Mouse (Mus musculus) spleen, adult 12 weeks (tissue): Measurements from ENCODE around the gene Ffar4.
A peak's percentile ranks its signal among the peaks of the same experiment; 100 is the strongest.

Experiments
- DNase-seq: peaks from one replicate; pipeline ENCODE4 v3.0.0; 2022; ENCODE audit warnings: low spot score

Ffar4 gene

DNA sequence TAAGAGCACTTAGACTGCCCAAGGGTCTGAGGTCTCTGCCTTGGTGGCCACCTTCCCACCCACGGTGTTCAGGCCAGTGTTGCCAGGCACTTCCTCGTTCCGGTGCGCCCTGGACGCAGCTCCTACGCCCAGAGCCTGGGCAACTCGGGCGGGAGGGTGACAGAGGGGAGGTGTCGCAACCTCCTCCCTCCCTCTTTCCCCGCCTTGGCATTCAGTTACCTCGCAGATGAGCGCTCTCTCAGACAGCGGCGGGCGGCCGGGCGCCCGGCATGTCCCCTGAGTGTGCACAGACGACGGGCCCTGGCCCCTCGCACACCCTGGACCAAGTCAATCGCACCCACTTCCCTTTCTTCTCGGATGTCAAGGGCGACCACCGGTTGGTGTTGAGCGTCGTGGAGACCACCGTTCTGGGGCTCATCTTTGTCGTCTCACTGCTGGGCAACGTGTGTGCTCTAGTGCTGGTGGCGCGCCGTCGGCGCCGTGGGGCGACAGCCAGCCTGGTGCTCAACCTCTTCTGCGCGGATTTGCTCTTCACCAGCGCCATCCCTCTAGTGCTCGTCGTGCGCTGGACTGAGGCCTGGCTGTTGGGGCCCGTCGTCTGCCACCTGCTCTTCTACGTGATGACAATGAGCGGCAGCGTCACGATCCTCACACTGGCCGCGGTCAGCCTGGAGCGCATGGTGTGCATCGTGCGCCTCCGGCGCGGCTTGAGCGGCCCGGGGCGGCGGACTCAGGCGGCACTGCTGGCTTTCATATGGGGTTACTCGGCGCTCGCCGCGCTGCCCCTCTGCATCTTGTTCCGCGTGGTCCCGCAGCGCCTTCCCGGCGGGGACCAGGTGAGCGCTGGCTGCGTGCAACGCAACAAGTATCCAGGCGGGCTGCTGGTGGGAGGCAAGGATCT is at the start of gene Ffar4:
Gene Ffar4 (plus strand): TSS at position 214 of the 901 bp plus-strand sequence.
- DNase-seq = no peak

DNA sequence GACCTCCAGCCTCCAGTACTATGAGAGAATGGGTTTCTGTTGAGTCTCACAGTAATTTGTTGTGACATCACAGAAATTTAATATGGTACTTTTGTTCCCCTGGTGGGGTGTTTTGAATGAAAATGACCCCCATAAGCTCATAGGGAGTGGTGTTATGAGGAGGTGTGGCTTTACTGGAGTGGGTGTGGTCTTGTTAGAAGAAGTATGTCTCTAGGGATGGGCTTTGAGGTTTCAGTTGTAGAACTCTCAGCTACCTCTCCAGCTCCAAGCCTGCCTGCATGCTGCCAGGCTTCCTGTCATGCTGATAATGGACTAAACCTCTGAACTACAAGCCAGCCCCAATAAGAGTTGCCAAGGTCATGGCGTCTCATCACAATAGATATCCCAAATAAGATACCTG is 47.2 kb upstream of the Ffar4 start:
- DNase-seq = no peak

DNA sequence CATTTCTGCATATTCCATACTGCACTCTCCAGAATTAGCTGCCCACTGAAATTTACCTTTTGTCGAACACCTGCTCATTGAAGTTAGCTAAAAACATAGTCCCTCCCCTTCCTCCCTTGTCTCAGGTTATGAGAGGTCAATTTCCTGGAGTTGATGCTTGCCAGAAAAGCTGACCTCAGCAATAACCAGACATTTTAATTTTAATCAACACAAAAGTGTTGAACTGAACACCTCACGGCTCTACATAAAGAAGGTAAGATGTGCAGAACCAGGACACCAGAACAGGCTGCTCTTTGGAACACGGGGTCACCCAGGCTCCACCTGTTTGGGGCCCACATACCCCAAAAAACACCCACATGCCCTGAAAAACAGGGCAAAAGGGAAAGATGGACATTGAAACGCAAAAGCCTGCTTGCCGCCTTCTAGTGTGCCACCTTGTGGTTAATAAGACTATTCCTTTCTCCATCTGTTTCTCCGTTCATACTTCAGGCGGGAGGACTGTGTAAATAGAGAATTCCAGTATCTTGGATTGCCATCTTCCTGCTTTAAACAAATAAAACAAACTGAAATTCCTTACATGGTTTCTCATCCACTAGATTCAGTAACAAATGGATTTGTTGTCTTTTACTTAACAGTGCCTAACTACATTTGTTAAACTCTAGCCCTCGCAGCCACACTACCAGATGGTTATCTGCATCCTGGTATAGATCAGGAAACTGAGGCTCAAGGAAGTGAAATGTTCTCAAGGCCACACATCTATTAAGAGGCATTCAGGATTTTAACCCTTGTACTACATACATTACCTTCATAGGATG is 43.4 kb upstream of the Ffar4 start:
- DNase-seq = no peak

DNA sequence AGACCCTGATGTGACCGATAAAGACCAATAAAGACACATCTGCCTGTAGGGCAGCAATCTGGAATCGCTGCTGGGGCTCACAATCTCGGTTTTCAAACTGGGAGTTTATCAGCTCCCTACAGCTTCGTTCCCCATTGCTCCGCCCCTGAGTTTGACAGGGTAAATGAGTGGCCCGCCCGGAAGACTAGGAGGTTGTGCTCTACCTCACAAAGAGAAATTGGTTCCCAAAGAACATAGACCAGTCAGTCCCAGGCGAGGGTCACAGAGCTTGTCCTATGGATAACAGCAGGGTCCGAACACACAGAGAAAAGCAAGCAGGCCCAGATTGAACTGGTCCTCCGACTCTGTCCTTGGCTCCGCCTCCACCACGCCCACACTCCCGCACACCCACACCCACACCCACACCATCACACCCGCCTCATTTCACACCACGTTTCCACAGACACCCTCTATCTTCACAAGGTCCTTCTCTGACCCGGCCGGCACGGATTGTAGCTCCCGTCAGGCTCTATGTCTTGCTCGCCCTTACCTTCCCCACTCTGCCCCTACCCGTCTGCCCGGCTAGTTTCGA is 42.6 kb upstream of the Ffar4 start:
- peak; percentile 37 for DNase-seq

DNA sequence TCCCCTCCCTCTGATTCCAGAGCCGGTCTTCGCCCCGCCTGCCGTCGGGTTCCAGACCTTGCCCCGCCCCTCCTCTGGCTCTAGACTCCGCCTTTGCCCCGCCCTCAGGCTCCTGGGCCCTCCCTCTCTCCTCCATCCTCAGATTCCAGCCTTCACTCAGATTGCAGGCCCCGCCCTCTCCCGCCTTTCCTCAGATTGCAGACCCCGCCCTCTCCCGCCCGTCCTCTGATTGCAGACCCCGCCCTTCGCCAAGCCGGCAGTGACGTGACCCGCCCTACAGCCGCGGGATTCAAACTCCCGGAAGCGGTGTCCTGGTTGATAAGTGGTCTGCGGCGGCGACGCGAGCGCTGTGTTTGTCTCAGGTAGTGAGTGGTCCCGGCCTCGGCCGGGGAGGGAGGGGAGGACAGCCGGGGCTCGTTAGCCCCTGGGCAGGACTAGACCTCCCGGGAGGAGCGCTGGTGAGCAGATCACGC is 42.1 kb upstream of the Ffar4 start, which contains the start of gene Cep55:
Gene Cep55 (plus strand): TSS at position 292 of the 473 bp plus-strand sequence.
- DNase-seq = peak; percentile 76

DNA sequence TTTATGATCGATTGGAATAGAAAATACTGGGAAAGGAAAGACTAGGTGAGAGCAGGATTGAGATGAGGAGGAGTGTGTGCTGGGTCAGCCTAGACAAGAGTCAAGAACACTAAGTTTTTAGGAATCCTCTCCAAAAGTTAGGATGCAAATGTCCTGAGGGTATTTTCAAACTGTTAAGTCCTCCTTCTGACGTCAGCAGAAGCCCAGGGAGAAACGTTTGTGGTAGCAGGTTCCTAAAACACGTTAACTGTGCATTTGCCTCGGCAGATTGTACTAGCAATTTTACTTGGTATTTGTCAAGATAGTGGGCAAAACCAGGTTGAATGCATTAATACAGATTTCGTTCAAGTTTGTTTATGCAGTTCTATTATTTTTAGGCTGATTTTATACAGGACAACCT is 41.1 kb upstream of the Ffar4 start:
- DNase-seq = no peak

DNA sequence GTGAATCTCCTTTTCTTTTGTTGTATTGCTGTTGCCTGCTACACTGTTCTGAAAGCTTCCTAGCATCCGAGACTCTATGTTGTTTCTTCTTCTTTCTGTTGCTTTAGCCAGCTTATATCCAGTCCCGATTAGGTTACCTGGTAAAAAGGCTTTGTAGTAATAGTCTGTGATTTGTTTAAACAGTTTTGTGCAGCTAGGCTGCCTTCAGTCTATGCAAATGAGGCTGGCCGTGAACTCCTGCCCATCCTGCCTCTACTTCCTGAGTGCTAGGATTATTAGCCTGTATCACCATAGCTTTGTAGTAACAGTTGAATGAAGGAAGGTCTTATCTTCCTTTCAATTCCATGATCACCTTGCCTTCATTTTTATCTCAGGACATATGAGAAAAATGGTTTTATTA is 40.6 kb upstream of the Ffar4 start:
- no peak for DNase-seq

DNA sequence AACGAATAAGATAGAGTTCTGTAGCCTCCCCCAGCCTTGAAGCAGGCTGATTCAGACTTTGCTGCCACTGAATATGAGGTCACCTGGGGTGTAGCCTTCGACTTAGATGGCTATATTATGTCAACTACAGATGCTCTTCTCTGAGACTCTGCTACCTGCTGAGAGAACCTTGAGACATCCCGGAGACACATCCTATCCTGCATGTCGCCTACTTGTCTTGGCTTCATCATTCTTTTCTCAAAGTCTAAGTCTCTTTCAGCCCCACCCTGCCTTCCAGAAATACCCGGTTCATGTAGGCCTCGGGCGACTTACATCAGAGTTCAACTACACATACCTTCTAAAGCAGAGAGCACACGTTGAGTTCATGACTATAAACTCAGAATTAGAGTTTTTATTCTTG is 39.9 kb upstream of the Ffar4 start:
- no peak for DNase-seq

DNA sequence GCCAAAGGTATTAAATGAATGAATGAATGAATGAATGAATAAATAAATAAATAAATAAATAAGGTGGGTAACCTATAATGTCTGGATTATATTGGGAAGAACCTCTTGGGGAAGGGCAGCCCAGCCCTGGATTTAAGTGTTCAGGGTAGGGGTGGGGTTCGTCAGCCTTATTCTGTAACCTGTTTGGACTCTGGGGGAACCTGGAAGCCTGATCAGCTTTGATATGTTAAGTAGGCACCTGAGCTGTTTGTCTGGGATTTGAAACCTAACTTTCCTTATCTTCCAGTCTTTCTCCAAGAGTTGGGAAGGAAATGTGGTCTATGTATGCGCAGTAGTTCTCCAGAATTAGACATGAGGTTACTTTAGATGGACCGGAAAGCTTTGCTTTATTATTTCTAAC is 33.7 kb upstream of the Ffar4 start:
- no peak for DNase-seq

DNA sequence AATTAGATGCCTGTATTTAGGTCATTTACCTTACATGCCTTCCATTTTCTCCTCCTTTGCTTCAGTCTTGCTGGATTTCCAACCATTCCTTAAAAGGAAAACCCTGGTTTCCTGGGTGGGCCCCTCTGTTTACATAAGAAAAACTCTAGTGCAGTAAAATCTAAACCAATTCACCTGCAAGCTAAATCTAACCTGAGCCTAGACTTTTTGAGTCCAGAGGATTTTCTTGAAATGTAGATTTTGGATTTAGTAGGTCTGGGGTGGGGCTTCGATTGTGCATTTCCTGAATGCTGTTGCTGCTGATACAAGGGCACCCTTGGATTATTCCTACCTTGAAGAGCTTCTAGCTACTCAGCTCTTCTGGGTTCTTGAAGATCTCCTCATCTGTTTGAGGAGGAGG is 32.8 kb upstream of the Ffar4 start:
- no peak for DNase-seq

DNA sequence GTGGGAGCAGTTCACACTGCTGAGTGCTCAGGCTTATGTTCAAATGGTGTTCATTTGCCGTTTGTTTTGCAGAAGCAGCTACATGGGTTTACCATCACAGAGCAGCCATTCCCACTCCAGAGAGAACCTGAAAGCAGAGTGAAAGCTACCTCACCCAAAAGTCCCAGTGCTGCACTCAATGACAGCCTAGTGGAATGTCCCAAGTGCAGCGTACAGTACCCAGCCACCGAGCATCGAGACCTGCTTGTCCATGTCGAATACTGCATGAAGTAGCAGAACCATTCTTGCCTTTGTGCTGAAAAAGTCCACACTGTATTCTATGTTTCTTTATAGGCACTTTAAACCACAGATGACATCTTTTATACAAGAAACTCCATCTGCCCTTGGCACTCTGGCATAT is 23.6 kb upstream of the Ffar4 start:
- DNase-seq = no peak

DNA sequence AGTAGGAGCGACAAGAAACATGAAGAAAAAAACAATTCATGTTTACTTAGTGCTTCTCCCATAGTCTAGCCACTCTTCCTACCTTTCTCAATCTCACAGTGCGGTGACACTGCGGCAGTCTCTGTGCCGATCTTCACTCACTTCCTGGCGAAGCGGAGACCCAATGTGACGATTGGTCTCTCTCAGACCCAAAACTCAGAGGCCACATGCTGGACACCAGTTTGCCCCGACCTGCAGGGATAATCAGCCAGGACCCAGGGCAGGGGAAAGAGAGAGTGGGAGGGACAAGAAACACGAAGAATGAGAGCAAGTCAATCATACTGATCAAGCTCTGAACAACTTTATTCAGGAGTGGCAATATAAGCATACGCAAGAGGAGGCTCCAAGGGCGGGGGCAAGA is 21.8 kb upstream of the Ffar4 start:
- DNase-seq = no peak

DNA sequence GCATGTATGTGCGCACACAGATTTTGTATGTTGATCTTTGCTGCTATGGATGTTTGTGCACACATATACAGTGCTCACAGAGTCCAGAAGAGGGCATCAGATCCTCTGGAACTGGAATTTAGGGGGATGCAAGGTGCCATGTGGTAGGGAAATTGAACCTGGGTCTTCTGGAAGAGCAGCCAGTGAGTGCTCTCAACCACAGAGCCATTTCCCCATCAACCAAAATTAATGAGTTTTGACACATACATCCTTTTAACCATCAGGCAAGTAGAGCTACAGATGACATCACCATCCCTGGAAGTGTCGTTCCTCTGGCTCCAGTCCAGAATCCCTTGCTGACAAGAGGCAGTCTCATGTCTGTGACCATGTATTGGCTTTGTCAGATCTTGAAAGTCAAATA is 20.6 kb upstream of the Ffar4 start:
- no peak for DNase-seq

DNA sequence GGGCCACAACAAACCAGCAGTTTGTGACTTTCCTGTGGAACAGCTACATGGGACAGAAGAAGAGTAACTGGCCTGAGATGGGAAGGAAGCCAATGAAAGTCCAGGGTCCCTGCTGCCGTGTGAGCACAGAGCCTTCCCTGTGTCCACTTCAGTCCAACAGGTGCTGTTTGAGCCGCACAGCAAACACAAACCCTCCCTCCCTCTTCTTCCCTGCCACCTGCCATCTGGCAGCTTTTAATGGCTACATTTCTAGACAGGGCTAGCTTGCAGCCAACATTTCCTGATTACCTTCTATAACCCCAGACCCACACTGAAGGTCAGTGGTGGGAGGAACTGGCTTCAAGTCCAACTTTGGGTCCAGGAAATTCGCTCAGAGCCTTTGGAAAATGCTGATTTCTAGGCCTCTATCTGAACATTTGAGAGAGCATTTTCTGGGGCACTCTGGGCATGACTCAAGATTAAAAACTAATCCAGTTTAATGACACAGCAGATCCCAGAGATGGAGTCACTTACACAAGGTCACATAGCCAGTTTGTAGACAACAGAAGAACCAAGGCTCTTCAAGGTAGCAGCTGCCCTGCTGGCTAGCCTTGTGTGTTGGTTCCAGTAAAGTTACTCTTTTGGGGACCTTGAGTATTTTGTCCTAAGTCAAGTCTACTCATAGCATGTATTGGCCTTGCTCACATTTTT is 18.9 kb upstream of the Ffar4 start:
- DNase-seq = no peak

DNA sequence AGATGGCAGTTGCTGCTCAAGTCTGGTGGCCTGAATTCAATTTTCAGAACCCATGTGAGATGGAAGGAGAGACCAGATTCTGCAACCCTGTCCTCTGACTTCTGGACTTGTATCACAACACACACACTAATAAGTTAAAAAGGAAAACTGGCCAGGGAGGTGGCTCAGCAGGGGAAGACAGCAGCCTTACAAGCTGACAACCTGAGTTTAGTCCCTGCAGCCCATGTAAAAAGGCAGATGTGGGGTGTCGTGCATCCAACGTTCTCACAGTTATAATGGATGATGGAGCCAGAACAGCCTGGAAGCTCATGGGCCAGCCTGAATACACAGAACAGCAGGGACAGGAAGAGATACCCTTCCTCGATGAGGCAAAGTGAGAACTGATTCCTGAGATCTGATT is 15.5 kb upstream of the Ffar4 start:
- no peak for DNase-seq

DNA sequence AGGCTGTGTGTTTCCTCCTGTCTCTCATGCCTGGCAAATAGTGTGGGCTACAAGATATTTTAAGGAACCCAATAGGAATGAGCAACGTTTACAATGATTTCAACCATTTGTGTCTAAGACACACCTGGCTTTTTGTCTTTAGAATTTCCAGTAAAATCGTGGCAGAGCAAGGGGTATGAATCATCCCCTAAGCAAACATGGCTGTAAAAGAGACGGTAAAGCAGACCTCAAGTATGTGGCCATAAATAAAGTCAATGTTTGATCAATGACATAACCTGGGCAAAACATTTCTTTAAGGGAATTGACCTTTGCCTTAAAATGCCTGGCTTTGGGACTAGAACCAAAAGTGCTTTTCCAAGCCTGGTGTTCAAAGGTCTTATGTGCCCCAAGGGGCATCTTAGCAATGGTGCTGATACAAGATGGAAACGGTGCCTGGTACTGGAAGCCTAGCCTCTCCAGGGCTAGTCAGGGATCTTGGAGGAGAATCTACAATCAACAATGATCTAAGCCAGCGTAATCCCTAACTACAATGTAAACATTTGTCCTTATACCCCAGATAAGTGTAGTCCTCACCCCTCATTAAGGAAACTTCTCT is 13.8 kb upstream of the Ffar4 start:
- no peak for DNase-seq

DNA sequence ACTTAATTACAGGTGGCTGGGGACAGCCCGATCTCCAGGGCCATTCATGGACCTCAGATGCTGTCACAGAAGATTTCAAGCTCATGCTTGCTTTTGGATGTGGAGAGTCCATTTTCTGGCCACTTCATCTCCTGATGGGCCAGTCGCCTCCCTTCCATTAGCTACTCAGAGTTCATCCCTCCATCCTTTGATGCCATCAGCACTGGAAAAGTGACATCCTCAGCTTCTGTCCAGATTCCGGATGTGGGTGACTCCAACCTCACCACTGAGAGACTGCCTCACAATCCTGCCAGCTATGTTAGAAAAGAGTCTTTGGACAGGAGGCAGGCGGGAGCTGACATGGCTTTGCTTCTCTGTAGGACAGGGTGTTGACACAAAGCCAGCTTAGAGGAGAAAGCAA is 11.0 kb upstream of the Ffar4 start:
- no peak for DNase-seq

DNA sequence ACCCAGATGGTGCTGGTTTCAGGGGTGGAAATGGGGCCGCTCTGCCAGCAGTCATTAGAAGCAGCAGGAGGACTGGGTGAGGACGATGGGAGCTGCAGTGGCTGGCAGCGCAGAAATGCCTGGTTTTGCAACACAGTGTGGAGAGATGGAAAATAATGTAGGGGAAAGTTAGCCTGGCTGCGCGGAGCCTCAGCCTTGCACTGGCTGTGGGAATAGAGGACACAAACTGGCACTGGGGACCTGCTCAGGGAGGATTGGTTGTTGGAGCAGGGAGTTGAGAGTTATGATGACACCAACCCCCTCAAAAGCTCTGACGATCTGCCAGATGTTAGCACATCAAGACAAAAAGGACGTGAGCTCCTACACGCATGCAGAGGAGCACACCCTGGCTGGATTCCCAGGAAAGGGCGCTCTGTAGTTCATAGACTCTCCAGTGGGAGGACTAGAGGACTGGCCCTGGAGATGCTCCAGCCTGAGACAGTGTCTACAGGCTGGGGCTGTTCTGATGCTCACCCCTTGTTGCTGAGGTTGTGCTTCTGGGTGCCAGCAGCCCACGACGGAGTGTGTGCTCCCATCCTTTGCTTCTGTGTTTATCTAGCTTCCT is 9.8 kb upstream of the Ffar4 start:
- no peak for DNase-seq

DNA sequence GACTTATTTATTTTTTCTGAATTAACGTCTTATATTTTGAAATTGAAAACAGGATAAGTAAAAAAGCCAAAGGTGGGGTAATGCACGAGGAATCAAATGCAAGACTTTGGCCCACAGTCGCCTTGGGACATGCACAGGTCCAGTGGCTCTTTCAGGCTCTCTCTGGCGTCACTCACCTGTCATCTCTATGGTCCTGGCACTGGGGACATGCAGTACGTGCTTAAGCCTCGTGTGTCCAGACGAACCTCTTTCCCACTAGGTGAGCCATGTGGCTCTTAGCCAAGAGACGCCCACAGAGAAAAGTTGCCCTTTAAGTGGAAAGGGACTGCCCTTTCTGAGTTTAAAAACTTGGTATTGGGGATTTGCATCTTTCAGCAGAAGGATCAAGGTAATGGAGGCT is 7.5 kb upstream of the Ffar4 start:
- DNase-seq = no peak

DNA sequence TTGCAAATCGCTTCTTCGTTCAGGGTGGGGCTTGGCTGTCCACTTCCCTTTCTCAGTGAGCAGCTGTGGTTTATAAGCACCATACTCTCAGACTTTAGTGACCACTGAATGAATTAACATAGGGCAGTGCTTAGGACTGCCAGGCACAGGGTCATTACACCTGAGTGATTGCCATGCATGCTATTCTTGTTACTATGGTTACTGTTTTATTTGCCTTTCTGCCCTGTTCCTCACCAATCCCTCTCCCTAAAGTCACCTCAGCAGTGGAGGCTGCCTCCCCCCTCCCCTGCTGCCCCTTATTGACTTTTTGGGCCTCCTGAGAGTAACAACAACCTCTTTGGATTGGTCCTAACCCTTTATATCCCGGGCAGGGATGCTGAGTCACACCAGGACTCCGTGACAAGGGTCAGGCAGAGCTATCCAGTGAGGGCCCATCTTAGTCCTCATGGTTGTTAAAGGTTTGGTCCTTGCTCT is 5.3 kb upstream of the Ffar4 start:
- DNase-seq = no peak

DNA sequence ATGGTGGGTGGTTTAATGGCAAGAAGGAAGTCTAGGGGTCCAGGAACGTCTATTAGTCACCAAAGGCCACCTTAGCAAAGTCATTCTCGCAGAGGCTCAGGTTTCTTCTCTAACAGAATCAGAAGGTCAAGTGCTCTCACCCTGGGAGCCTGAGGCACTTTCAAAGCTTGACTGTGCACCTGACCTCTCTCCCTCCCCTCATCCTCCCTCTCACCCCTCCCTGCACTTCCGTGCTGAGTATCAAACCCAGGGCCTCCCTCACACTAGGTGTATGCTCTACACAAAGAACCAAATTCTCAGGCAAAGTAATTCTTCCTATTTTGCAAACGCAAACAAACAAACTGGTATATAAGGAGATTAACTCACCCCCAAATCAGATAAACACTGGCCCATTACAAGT is 640 bp upstream of the Ffar4 start:
- DNase-seq = no peak
